Mouse (Mus musculus) ES-E14 (cell line): Measurements from ENCODE around the gene Gnl3l.

Source experiments
- CHD2 ChIP-seq: IDR thresholded peaks from 2 replicates; pipeline ENCODE4 v1.6.1; 2014; ENCODE audit warnings: mild to moderate bottlenecking, low read depth, low read length, inconsistent platforms
- HCFC1 ChIP-seq: IDR thresholded peaks from 2 replicates; pipeline ENCODE4 v1.6.1; 2012; ENCODE audit warnings: low read length, inconsistent platforms, borderline replicate concordance; ENCODE audit not compliant: insufficient read depth
- MAFK ChIP-seq: IDR thresholded peaks from 2 replicates; pipeline ENCODE4 v1.6.1; 2014; ENCODE audit warnings: mild to moderate bottlenecking, low read depth, low read length, inconsistent platforms; ENCODE audit not compliant: insufficient read depth
- ZC3H11A ChIP-seq: IDR thresholded peaks from 2 replicates; pipeline ENCODE4 v1.6.1; 2012; ENCODE audit warnings: low read depth, mild to moderate bottlenecking, inconsistent platforms, low read length, borderline replicate concordance
- ZNF384 ChIP-seq: IDR thresholded peaks from 2 replicates; pipeline ENCODE4 v1.6.1; 2012; ENCODE audit warnings: low read depth, low read length, inconsistent platforms

GRCm38 (mm10) chrX:151018798-151019197, 1.7 kb upstream of the Gnl3l start:
- TF ChIP-seq HCFC1 = no peak
- no peak for TF ChIP-seq ZC3H11A
- no peak for TF ChIP-seq CHD2
- no peak for TF ChIP-seq ZNF384
- no peak for TF ChIP-seq MAFK
